Mouse (Mus musculus): Measurements from ENCODE around the gene Topbp1.

DNA sequence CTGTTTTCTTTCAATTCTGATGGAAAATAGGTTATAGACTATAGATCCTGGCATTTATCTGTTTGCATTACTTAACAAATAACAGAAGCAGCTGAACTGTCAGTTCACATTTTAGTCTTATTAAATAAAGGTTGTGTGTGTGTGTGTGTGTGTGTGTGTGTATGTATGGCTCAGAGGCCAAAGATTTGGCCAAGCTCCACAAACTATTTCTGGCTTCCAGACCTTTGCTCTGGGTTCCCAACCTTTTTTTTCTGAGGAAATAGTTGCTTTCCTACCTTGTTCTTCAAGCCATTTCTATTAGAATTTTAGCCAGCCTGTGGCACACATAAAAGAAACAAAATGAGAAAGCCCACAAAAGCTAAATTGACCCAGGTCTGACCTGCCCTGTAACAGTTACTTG, 43.8 kb downstream of the Topbp1 start:
- TF ChIP-seq TAL1 (conservative IDR thresholded peaks at IDR 0.05; ENCODE audit: low read depth, low read length) = no peak
- TF ChIP-seq GATA1 (IDR thresholded peaks at IDR 0.05; ENCODE audit: borderline replicate concordance, low read length) = no peak
- no peak for TF ChIP-seq CTCF (IDR thresholded peaks at IDR 0.05; ENCODE audit: low read depth, low read length)
- TF ChIP-seq GATA2 (IDR thresholded peaks at IDR 0.05; ENCODE audit: borderline replicate concordance, low read depth, low read length) = no peak
